Mouse (Mus musculus): ENCODE results near the gene Myo10. TPM values are rescaled to one million over a fixed set of nuclear protein-coding genes. Genes with fewer than 3 reads are reported as not detected.

Myo10 gene
- polyA plus RNA-seq, 1 experiment from 2014 or later, result 5.9 TPM

DNA sequence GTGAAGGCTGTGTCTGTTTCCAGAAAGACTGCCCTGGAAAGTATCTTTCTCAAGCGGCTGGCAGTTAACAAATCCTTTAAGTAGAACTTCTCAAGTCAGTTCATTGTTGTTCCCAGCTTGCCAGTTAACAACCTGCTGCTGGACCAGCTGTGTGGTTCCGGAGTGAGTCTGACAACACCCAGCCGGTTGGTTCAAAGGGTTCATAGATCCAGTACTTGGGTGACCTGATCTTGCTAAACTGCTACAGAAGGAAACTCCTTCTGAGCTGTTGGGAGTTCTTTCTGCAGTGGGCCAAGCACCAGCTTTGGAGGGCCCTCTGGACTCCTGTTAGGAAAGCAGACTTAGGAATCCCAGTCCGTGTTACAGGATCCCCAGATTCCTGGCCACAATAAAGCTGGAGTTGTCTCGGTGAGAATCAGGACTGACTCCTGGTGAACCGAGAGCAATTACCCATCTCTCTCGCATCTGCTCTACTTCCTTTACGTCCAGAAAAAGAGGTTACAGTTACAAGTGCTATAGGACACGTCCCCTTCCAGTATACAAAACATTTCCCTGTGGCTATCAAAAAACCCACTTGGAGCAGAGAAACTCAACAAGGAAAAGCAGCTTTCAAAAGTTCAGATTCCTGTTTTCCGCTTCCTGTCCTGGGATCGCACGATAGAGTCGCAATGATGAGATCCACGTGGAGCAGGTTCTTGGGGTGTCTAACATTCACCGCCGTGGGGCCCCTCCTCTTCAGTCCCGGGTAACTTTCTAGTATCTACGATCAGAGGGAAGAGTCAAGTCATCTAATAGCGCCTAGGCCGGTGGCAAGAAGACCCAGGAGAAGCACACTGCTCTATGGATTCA is 750 bp upstream of the Myo10 start:
- Histone ChIP-seq H3K4me3 (ENCODE audit: low read depth, low read length) (peak overlapping the region; percentile 76), H3K4me2 (ENCODE audit: low read depth, low read length) (peak overlapping the region; percentile 79), H3K27ac (ENCODE audit: low read depth) (0 out of 2 replicates have a peak overlapping the region, but pooled peaks have one; percentile 36), H3K9ac (replicated peaks) (peak overlapping the region; percentile 31; the same call in 1 of the 2 replicates), H3K4me1 (ENCODE audit: insufficient read depth) (no peaks in the 10 kb centered on the region), H3K27me3 (ENCODE audit: insufficient read depth, low read length) (0 out of 2 replicates have a peak, but pooled peaks cover 2% of the 10 kb centered on the region), H3K9me3 (ENCODE audit: low read length) (no peaks in the 10 kb centered on the region), H3K36me3 (replicated peaks; ENCODE audit: insufficient read depth, low read length) (no peaks in the 10 kb centered on the region)
- ATAC-seq (peak; percentile 26), DNase-seq (no peak)
- TF ChIP-seq EP300 (IDR thresholded peaks at IDR 0.05; ENCODE audit: low read depth), result no peak
- TF ChIP-seq CTCF (IDR thresholded peaks at IDR 0.05; ENCODE audit: low read depth), result no peak
- WGBS (ENCODE audit: insufficient replicate concordance), result 12% methylated on average over 20 of the region's 20 CpGs

DNA sequence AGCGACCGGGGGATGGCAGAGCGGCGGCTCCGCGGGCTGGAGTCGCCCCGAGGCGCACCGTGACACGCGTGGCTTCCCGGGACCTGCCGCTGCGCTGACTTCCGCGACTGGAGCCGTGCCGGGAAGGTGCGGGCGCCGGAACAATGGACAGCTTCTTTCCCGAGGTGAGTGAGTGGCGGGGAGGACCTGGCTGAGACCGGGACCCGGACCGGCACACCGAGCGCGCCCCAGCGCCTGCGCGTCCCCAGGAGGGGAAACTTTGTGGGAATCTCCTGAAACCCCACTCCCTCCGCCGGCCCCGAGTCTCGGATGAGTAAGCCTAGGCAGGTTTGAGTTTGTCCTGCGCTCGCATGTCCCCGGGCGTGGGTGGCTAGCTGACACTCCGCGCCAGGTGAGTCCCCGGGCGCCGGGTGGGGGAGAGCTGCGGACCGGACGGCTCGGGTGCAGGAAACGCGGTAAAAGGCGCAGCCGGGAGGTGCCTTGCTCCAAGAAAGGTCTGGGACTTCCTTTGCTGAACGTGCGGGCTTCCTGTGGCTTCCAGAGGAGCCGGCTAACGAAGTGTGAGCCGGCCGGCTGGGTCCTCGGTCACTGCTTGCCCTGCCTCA is 644 bp downstream of the Myo10 start:
- peak; percentile 59 for DNase-seq
- H3K4me3 ChIP-seq (ENCODE audit: low read depth, low read length), result peak overlapping the region; percentile 76
- peak; percentile 27; the same call in 1 of the 2 replicates for ATAC-seq

DNA sequence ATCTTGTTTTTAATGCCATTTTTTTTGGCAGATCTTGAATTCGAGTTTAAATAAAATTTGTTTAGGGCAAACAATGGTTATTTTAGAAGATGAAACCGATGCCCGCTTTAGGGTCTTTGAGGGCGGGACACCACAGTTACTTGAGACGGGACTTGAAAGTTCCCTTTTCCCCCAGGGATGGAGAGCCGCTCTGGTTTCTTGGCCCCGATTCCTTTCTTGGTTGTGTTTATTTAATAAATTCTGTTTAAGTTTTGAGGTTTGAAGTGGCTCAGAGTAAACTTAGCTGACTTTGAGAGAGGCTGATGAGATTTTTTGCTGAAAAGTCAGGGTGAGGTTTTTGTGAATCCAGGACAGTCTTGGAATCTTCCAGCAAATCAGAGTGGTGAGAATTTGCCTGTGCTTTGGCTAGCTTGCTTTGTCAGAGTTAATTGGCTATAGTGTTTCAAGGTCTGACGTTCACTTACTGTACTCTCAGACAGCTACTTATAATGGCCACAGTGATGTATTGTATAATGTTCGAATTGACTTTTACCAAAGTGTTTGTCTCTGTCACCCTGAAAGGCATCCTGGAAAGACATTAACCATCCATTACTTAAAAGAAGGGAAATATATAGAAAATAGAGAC is 1.3 kb downstream of the Myo10 start:
- Histone ChIP-seq H3K4me3 (ENCODE audit: low read depth, low read length) (peak overlapping the region; percentile 76), H3K27me3 (ENCODE audit: insufficient read depth, low read length) (0 out of 2 replicates have a peak, but pooled peaks cover 2% of the 10 kb centered on the region), H3K4me2 (ENCODE audit: low read depth, low read length) (peak overlapping the region; percentile 79), H3K9me3 (ENCODE audit: low read length) (no peaks in the 10 kb centered on the region), H3K27ac (ENCODE audit: low read depth) (0 out of 2 replicates have a peak overlapping the region, but pooled peaks have one; percentile 87), H3K9ac (replicated peaks) (peak overlapping the region; percentile 79), H3K4me1 (ENCODE audit: insufficient read depth) (peaks cover 3% of the 10 kb centered on the region), H3K36me3 (replicated peaks; ENCODE audit: insufficient read depth, low read length) (no peaks in the 10 kb centered on the region)
- TF ChIP-seq CTCF (IDR thresholded peaks at IDR 0.05; ENCODE audit: low read depth) (no peak), EP300 (IDR thresholded peaks at IDR 0.05; ENCODE audit: low read depth) (no peak)
- no peak for ATAC-seq
- WGBS (ENCODE audit: insufficient replicate concordance), result 7% methylated on average over 9 of the region's 9 CpGs
- DNase-seq, result no peak

More for the DNA sequence above, 644 bp downstream of the Myo10 start:
- 0 out of 2 replicates have a peak, but pooled peaks cover 2% of the 10 kb centered on the region for H3K27me3 ChIP-seq (ENCODE audit: insufficient read depth, low read length)
- WGBS (ENCODE audit: insufficient replicate concordance), result under 1% methylated on average over 61 of the region's 61 CpGs
- peak overlapping the region; percentile 79 for H3K4me2 ChIP-seq (ENCODE audit: low read depth, low read length)
- H3K27ac ChIP-seq (ENCODE audit: low read depth), result peak overlapping the region; percentile 87
- TF ChIP-seq CTCF (IDR thresholded peaks at IDR 0.05; ENCODE audit: low read depth) (no peak), EP300 (IDR thresholded peaks at IDR 0.05; ENCODE audit: low read depth) (no peak)
- H3K36me3 ChIP-seq (replicated peaks; ENCODE audit: insufficient read depth, low read length), result no peaks in the 10 kb centered on the region
- H3K9ac ChIP-seq (replicated peaks), result peak overlapping the region; percentile 79
- no peaks in the 10 kb centered on the region for H3K9me3 ChIP-seq (ENCODE audit: low read length)
- H3K4me1 ChIP-seq (ENCODE audit: insufficient read depth), result peaks cover 3% of the 10 kb centered on the region

DNA sequence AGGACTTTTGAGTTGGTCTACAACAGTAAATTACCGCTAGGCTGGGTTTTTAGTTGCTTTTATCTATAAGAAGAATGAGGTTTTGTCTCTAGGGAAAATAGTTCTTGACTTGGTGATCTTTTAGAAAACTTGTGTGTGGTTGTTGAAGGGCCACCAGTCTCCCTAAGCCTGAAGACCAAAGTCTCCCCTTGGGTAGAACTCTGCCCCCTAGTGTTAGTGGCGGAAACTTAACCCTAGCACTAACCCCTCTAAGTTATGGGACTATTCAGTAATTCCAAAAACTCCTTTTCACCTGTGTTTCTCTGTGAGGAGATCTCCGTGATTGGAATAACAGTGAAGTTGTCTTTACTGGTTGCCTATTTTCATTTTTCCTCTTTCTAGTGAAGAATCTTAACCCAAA is 1.9 kb downstream of the Myo10 start:
- no peak overlapping the region for H3K9ac ChIP-seq (replicated peaks)
- 0 out of 2 replicates have a peak, but pooled peaks cover 2% of the 10 kb centered on the region for H3K27me3 ChIP-seq (ENCODE audit: insufficient read depth, low read length)
- H3K36me3 ChIP-seq (replicated peaks; ENCODE audit: insufficient read depth, low read length), result no peaks in the 10 kb centered on the region
- H3K4me2 ChIP-seq (ENCODE audit: low read depth, low read length), result peak overlapping the region; percentile 79
- no peak overlapping the region for H3K27ac ChIP-seq (ENCODE audit: low read depth)
- H3K9me3 ChIP-seq (ENCODE audit: low read length), result no peaks in the 10 kb centered on the region
- peak overlapping the region; percentile 76; the same call in 1 of the 2 replicates for H3K4me3 ChIP-seq (ENCODE audit: low read depth, low read length)
- WGBS (ENCODE audit: insufficient replicate concordance), result 38% methylated on average over 3 of the region's 3 CpGs
- peaks cover 3% of the 10 kb centered on the region for H3K4me1 ChIP-seq (ENCODE audit: insufficient read depth)
- peak; percentile 55 for DNase-seq
- ATAC-seq, result no peak
- TF ChIP-seq CTCF (IDR thresholded peaks at IDR 0.05; ENCODE audit: low read depth) (peak; percentile 78), EP300 (IDR thresholded peaks at IDR 0.05; ENCODE audit: low read depth) (no peak)

- Histone ChIP-seq H3K9ac (replicated peaks) (no peak overlapping the region), H3K4me1 (ENCODE audit: insufficient read depth) (peaks cover 3% of the 10 kb centered on the region), H3K27me3 (ENCODE audit: insufficient read depth, low read length) (0 out of 2 replicates have a peak, but pooled peaks cover 2% of the 10 kb centered on the region), H3K27ac (ENCODE audit: low read depth) (no peak overlapping the region), H3K4me3 (ENCODE audit: low read depth, low read length) (no peak overlapping the region), H3K4me2 (ENCODE audit: low read depth, low read length) (peak overlapping the region; percentile 22), H3K36me3 (replicated peaks; ENCODE audit: insufficient read depth, low read length) (no peaks in the 10 kb centered on the region), H3K9me3 (ENCODE audit: low read length) (no peaks in the 10 kb centered on the region)
- no peak for DNase-seq
- TF ChIP-seq EP300 (IDR thresholded peaks at IDR 0.05; ENCODE audit: low read depth) (no peak), CTCF (IDR thresholded peaks at IDR 0.05; ENCODE audit: low read depth) (no peak)
- ATAC-seq, result no peak
- WGBS (ENCODE audit: insufficient replicate concordance), result 72% methylated on average over 4 of the region's 4 CpGs
These were observed 3.1 kb downstream of the Myo10 start for GRCm38 (mm10) chr15:25625471-25625870.
